Mouse (Mus musculus) lung, postnatal 25 days (tissue): ENCODE data around the gene Coro2b.

ENCODE experiments used
- DNase-seq: peaks from one replicate; pipeline ENCODE4 v3.0.0; 2022; ENCODE audit warnings: low spot score

Coro2b gene

DNA sequence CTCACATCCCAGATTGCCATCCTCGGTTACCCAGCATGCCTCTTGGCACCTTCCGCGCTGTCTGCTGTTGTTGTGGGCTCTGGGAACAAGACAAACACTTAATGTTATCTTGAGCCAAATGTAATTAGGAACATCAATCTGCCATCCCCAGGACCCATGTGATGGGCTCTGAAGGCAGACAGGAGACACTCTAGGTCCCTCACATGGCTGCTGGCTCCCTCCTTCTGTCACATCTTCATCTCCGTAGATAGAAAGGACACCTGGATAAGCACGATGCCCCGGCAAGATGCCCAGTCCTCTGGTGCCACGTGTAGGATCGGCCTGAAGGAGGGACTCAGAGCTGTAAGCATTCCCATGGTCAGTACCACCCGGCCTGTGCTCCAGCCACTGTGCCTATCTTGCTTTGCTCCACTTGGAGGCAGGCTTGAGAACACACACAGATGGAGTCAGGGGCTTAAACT, 2.4 kb upstream of the Coro2b start:
- DNase-seq, result no peak

DNA sequence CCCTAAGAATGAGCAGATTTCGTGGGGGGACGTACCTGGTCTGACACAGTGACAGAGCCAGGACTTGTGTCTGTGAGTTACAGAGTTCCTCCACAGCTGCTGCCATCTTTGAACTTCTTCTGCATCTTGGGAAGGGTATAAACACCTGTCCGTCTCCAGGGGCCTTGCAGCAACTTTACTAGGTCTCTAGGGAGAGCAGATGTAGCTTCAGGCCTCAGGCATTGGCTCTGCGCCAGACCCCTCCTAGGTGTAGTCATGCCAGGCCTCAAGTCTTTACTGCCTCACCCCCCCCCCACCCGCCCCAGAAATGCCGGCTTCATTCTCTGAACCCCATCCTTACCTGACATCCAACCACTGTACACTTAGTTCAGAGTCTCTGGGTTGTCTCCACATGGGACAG, 1.1 kb upstream of the Coro2b start:
- DNase-seq, result no peak

GRCm38 (mm10) chr9:62536119-62536654, 657 bp downstream of the Coro2b start:
- no peak for DNase-seq

DNA sequence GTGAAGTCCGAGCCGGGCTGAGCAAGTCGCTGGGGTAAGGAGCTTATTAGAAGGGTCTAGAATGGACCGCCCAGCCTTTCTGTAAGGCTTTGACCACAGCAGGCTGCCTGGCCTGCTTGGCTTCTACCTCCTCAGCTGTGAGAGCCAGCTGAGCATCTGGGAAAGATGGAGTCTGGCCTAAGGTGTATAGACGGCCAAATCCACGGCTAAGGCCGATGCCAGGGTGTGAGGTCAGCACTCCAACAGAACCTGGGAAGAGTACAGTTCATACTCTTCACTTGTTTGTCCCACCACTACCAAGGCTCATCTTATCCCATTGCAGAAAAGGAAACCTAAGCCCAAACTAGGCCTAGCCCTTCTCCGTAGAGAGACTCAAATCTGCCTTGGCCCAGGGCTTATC, 1.3 kb downstream of the Coro2b start:
- no peak for DNase-seq

GRCm38 (mm10) chr9:62534691-62535090, 2.2 kb downstream of the Coro2b start:
- DNase-seq, result no peak

GRCm38 (mm10) chr9:62534158-62534557, 2.7 kb downstream of the Coro2b start:
- no peak for DNase-seq

GRCm38 (mm10) chr9:62532876-62533275, 4.0 kb downstream of the Coro2b start:
- DNase-seq, result no peak

GRCm38 (mm10) chr9:62531459-62532275, 5.2 kb downstream of the Coro2b start:
- DNase-seq, result peak; percentile 51

DNA sequence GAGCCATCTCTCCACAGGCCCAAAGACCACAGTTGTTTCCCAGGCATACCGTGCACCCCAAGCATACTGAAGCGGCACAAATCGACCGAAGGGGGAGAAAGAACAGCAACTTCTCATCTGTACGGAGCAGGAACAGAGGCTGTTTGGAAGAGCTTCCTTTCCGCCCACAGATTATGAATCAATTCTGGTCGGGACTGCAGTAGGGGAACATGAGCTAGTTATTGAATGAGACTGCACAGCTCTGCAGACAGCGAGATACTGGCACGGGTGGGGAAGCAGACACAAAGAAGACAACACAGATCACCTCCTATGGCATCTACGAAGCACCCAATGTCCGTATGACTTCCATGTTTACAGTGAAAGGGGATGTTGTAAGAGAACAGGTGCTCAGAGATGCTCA, 8.3 kb downstream of the Coro2b start:
- no peak for DNase-seq

GRCm38 (mm10) chr9:62526858-62527257, 10.0 kb downstream of the Coro2b start:
- no peak for DNase-seq

GRCm38 (mm10) chr9:62526451-62526850, 10.4 kb downstream of the Coro2b start:
- peak; percentile 44 for DNase-seq

GRCm38 (mm10) chr9:62524761-62525308, 12.0 kb downstream of the Coro2b start:
- DNase-seq, result peak; percentile 57

DNA sequence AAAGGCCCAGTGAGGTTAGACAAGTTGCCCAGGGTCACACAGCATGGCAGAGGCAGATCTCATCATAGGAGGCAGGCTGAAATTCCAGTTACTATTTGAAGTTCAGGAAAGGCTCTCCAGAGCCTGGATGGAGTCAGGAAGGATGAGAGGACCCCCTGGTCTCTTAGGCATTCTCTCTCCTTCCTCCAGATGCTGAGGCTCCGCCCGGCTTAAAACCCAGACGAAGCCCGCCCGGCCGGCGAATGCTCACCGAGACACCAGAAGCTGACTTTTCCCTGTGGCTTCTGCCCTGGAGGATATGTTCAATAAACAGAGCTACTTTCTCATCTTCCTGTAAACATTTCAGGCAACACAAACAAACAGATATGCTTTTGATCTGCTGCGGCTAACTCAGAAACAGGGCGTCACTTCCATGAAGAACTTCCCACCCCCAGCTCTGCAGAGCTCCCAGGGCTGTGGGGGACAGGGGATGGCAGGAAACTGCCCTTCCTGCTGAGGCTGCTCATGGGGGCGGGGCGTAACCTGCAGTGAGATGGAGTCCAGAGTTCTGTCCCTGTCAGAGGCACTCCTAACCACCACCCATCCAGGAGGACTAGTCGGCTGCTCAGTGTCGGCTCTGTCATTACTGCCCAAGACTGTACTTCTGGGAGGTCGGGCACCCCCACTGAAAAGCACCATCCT, 13.9 kb downstream of the Coro2b start:
- DNase-seq, result peak; percentile 87

- DNase-seq, result peak; percentile 76
These were observed 14.6 kb downstream of the Coro2b start for GRCm38 (mm10) chr9:62522211-62522610.

DNA sequence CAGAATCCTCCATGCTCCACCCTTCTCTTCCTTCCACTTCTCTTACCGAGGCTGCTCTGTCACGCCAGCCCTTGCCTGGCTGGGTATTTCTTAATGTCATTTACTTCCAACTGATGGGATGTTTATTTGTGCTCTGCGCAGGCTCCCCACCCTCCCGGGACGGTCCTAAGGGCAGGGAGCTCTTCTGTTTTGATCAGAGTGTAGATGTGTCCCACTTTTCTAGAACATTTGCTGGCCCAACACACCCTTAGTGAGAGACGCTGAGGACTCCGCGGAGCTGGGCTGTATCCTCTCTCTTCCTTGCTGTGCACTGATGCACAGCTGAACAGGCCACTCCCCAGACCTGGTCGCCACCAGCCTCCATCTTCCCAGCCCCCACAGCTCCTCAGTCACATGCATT, 15.3 kb downstream of the Coro2b start:
- DNase-seq, result peak; percentile 79

DNA sequence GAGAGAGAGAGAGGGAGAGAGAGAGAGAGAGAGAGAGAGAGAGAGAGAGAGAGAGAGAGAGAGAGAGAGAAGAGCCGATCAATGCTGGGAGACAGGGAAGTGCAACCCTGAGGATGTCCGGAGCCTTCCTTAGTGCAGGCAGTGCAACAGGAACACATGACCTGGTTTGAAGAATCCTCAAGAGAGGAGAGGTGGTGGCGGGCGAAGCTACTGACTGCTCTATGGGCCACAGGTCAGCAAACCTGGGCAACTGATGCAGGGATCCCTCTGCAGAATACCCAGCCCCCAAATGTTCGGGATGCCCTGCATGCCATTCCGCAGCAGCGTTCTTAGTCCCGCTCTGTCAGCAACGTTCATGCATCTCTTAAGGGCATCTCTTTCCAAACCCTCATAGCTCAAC, 15.9 kb downstream of the Coro2b start:
- DNase-seq, result no peak

DNA sequence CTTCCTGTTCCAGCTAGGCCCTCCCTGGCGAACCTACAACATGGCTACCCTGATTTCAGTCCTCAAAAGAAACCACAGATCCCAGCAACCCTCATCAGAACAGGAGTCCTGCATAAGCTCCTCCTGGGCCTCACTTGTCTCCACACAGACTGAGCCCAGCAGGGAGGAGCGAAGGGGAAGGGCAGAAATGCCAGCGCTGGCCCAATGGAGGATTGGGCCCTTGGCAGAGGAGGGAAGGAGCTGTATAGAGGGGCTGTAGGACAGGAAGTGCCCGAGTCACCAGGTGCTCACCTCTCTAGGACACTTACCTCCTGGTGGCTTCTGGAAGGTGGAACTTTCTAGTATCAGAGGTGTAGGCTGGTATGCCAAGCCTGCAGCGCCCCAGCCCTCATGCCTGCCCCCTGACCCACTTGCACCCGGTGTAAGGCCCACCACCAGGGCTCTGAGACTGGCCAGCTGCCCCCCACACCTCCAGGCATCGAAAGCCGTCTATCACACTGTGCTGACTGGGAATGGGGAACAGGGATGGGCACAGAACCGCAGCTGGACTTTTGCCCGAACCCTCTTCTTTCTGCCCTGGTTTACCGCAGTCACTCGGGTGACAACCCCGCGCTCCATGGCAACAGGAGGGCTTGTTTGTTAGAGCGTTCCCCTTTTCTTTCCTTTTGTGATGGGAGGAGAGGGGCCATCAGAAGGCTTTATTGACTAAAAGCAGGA, 16.9 kb downstream of the Coro2b start:
- no peak for DNase-seq

- DNase-seq, result no peak
These were observed 17.5 kb downstream of the Coro2b start for GRCm38 (mm10) chr9:62519334-62519733.

DNA sequence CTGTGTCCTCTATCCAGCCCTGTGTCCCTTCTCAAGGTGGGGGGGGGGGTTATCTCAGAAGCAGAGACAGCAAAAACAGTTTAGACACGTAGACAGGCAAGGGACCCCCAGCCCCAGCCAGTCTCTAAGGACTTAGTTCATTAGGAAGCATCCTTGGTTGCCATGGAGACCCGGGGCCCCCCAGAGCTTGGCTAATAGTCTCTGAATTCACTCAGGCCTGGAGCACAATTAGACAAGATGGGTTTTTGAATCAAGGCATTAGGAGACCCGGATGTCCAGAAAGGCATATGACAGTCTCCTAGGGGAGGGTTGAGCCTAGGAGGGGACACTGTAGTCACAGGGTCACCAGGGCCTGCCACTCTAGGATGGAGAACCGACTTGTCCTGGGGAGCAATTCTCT, 18.3 kb downstream of the Coro2b start:
- no peak for DNase-seq

- DNase-seq, result no peak
These were observed 19.5 kb downstream of the Coro2b start for GRCm38 (mm10) chr9:62517112-62517957.

- DNase-seq, result no peak
These were observed 21.7 kb downstream of the Coro2b start for GRCm38 (mm10) chr9:62515138-62515537.
